Mouse (Mus musculus): Measurements from ENCODE around the gene Fam167b. TPM values are rescaled to one million over a fixed set of nuclear protein-coding genes. Genes with fewer than 3 reads are reported as not detected.

Gene Fam167b
- polyA plus RNA-seq, 1 experiment from 2014 or later, result 3.2 TPM

- 82% methylated on average over 6 of the region's 6 CpGs for WGBS
- H3K4me2 ChIP-seq (ENCODE audit: low read depth, low read length), result no peak overlapping the region
- no peak for DNase-seq (ENCODE audit: low spot score)
- H3K9me3 ChIP-seq (replicated peaks; ENCODE audit: control insufficient read depth, low read length), result no peaks in the 10 kb centered on the region
- H3K27ac ChIP-seq (replicated peaks; ENCODE audit: low read depth, low read length), result no peak overlapping the region
- no peak overlapping the region for H3K4me3 ChIP-seq (ENCODE audit: low read depth, low read length)
- H3K36me3 ChIP-seq (replicated peaks; ENCODE audit: control insufficient read depth, insufficient read depth, low read depth, low read length), result no peaks in the 10 kb centered on the region
- no peaks in the 10 kb centered on the region for H3K4me1 ChIP-seq (ENCODE audit: control insufficient read depth, insufficient read depth, low read length)
- ATAC-seq (replicated peaks; ENCODE audit: insufficient number of reproducible peaks, low FRiP score, low TSS enrichment, low read depth), result no peak
- H3K27me3 ChIP-seq (ENCODE audit: control insufficient read depth, insufficient read depth, low read length), result no peaks in the 10 kb centered on the region
- H3K9ac ChIP-seq (replicated peaks; ENCODE audit: low read length), result no peak overlapping the region
These were observed 13.2 kb downstream of the Fam167b start for GRCm38 (mm10) chr4:129565139-129565538.

- H3K9ac ChIP-seq (replicated peaks; ENCODE audit: low read length), result no peak overlapping the region
- no peaks in the 10 kb centered on the region for H3K4me1 ChIP-seq (ENCODE audit: control insufficient read depth, insufficient read depth, low read length)
- no peak overlapping the region for H3K4me3 ChIP-seq (ENCODE audit: low read depth, low read length)
- DNase-seq (ENCODE audit: low spot score) (peak; percentile 55), ATAC-seq (replicated peaks; ENCODE audit: insufficient number of reproducible peaks, low FRiP score, low TSS enrichment, low read depth) (no peak)
- no peaks in the 10 kb centered on the region for H3K9me3 ChIP-seq (replicated peaks; ENCODE audit: control insufficient read depth, low read length)
- 36% methylated on average over 8 of the region's 8 CpGs for WGBS
- no peak overlapping the region for H3K4me2 ChIP-seq (ENCODE audit: low read depth, low read length)
- no peaks in the 10 kb centered on the region for H3K36me3 ChIP-seq (replicated peaks; ENCODE audit: control insufficient read depth, insufficient read depth, low read depth, low read length)
- no peak overlapping the region for H3K27ac ChIP-seq (replicated peaks; ENCODE audit: low read depth, low read length)
- H3K27me3 ChIP-seq (ENCODE audit: control insufficient read depth, insufficient read depth, low read length), result no peaks in the 10 kb centered on the region
These were observed 14.6 kb downstream of the Fam167b start for GRCm38 (mm10) chr4:129563718-129564117.

- Histone ChIP-seq H3K4me1 (ENCODE audit: control insufficient read depth, insufficient read depth, low read length) (no peaks in the 10 kb centered on the region), H3K36me3 (replicated peaks; ENCODE audit: control insufficient read depth, insufficient read depth, low read depth, low read length) (no peaks in the 10 kb centered on the region), H3K4me3 (ENCODE audit: low read depth, low read length) (no peak overlapping the region), H3K9me3 (replicated peaks; ENCODE audit: control insufficient read depth, low read length) (no peaks in the 10 kb centered on the region), H3K27ac (replicated peaks; ENCODE audit: low read depth, low read length) (no peak overlapping the region), H3K9ac (replicated peaks; ENCODE audit: low read length) (no peak overlapping the region), H3K27me3 (ENCODE audit: control insufficient read depth, insufficient read depth, low read length) (no peaks in the 10 kb centered on the region), H3K4me2 (ENCODE audit: low read depth, low read length) (no peak overlapping the region)
- ATAC-seq (replicated peaks; ENCODE audit: insufficient number of reproducible peaks, low FRiP score, low TSS enrichment, low read depth) (no peak), DNase-seq (ENCODE audit: low spot score) (no peak)
- 91% methylated on average over 5 of the region's 5 CpGs for WGBS
These were observed 17.2 kb downstream of the Fam167b start for GRCm38 (mm10) chr4:129561184-129561583.

GRCm38 (mm10) chr4:129558321-129558955 lies 19.9 kb downstream of the Fam167b start:
- no peak for DNase-seq (ENCODE audit: low spot score)
- Histone ChIP-seq H3K4me1 (ENCODE audit: control insufficient read depth, insufficient read depth, low read length) (no peaks in the 10 kb centered on the region), H3K9me3 (replicated peaks; ENCODE audit: control insufficient read depth, low read length) (no peaks in the 10 kb centered on the region), H3K36me3 (replicated peaks; ENCODE audit: control insufficient read depth, insufficient read depth, low read depth, low read length) (no peaks in the 10 kb centered on the region), H3K4me2 (ENCODE audit: low read depth, low read length) (no peak overlapping the region), H3K27me3 (ENCODE audit: control insufficient read depth, insufficient read depth, low read length) (no peaks in the 10 kb centered on the region), H3K4me3 (ENCODE audit: low read depth, low read length) (no peak overlapping the region), H3K9ac (replicated peaks; ENCODE audit: low read length) (no peak overlapping the region), H3K27ac (replicated peaks; ENCODE audit: low read depth, low read length) (no peak overlapping the region)
- 83% methylated on average over 12 of the region's 12 CpGs for WGBS
- no peak for ATAC-seq (replicated peaks; ENCODE audit: insufficient number of reproducible peaks, low FRiP score, low TSS enrichment, low read depth)

GRCm38 (mm10) chr4:129557256-129557808 lies 21.0 kb downstream of the Fam167b start:
- Histone ChIP-seq H3K27me3 (ENCODE audit: control insufficient read depth, insufficient read depth, low read length) (no peaks in the 10 kb centered on the region), H3K36me3 (replicated peaks; ENCODE audit: control insufficient read depth, insufficient read depth, low read depth, low read length) (no peaks in the 10 kb centered on the region), H3K27ac (replicated peaks; ENCODE audit: low read depth, low read length) (no peak overlapping the region), H3K9me3 (replicated peaks; ENCODE audit: control insufficient read depth, low read length) (no peaks in the 10 kb centered on the region), H3K4me3 (ENCODE audit: low read depth, low read length) (no peak overlapping the region), H3K9ac (replicated peaks; ENCODE audit: low read length) (peak overlapping the region; percentile 33; the same call in 1 of the 2 replicates), H3K4me2 (ENCODE audit: low read depth, low read length) (no peak overlapping the region; the same call in 1 of the 2 replicates), H3K4me1 (ENCODE audit: control insufficient read depth, insufficient read depth, low read length) (no peaks in the 10 kb centered on the region)
- ATAC-seq (replicated peaks; ENCODE audit: insufficient number of reproducible peaks, low FRiP score, low TSS enrichment, low read depth), result no peak
- no peak for DNase-seq (ENCODE audit: low spot score)
- WGBS, result 61% methylated on average over 9 of the region's 9 CpGs

- Histone ChIP-seq H3K9ac (replicated peaks; ENCODE audit: low read length) (peak overlapping the region; percentile 65), H3K36me3 (replicated peaks; ENCODE audit: control insufficient read depth, insufficient read depth, low read depth, low read length) (no peaks in the 10 kb centered on the region), H3K4me1 (ENCODE audit: control insufficient read depth, insufficient read depth, low read length) (no peaks in the 10 kb centered on the region), H3K27me3 (ENCODE audit: control insufficient read depth, insufficient read depth, low read length) (no peaks in the 10 kb centered on the region), H3K9me3 (replicated peaks; ENCODE audit: control insufficient read depth, low read length) (no peaks in the 10 kb centered on the region), H3K4me3 (ENCODE audit: low read depth, low read length) (peak overlapping the region; percentile 51), H3K4me2 (ENCODE audit: low read depth, low read length) (peak overlapping the region; percentile 82), H3K27ac (replicated peaks; ENCODE audit: low read depth, low read length) (no peak overlapping the region)
- ATAC-seq (replicated peaks; ENCODE audit: insufficient number of reproducible peaks, low FRiP score, low TSS enrichment, low read depth), result peak; percentile 35
- WGBS, result 8% methylated on average over 33 of the region's 33 CpGs
- peak; percentile 95 for DNase-seq (ENCODE audit: low spot score)
These were observed 21.7 kb downstream of the Fam167b start for GRCm38 (mm10) chr4:129556532-129557223.

GRCm38 (mm10) chr4:129555862-129556531 lies 22.4 kb downstream of the Fam167b start:
- H3K4me2 ChIP-seq (ENCODE audit: low read depth, low read length), result peak overlapping the region; percentile 82
- ATAC-seq (replicated peaks; ENCODE audit: insufficient number of reproducible peaks, low FRiP score, low TSS enrichment, low read depth) (peak; percentile 44; the same call in 1 of the 2 replicates), DNase-seq (ENCODE audit: low spot score) (no peak)
- no peaks in the 10 kb centered on the region for H3K4me1 ChIP-seq (ENCODE audit: control insufficient read depth, insufficient read depth, low read length)
- H3K4me3 ChIP-seq (ENCODE audit: low read depth, low read length), result peak overlapping the region; percentile 51
- H3K27ac ChIP-seq (replicated peaks; ENCODE audit: low read depth, low read length), result no peak overlapping the region
- H3K27me3 ChIP-seq (ENCODE audit: control insufficient read depth, insufficient read depth, low read length), result no peaks in the 10 kb centered on the region
- WGBS, result under 1% methylated on average over 24 of the region's 24 CpGs
- peak overlapping the region; percentile 65 for H3K9ac ChIP-seq (replicated peaks; ENCODE audit: low read length)
- no peaks in the 10 kb centered on the region for H3K36me3 ChIP-seq (replicated peaks; ENCODE audit: control insufficient read depth, insufficient read depth, low read depth, low read length)
- no peaks in the 10 kb centered on the region for H3K9me3 ChIP-seq (replicated peaks; ENCODE audit: control insufficient read depth, low read length)
